Mouse (Mus musculus): ENCODE measurements around the gene Ifnl3. TPM values are rescaled to one million over a fixed set of nuclear protein-coding genes. Genes with fewer than 3 reads are reported as not detected.

Gene Ifnl3
- polyA plus RNA-seq, 1 experiment from 2014 or later = not detected

GRCm38 (mm10) chr7:28570982-28571682 is 48.5 kb downstream of the Ifnl3 start:
- 27% methylated on average over 5 of the region's 5 CpGs for WGBS
- peak overlapping the region; percentile 96 for H3K27ac ChIP-seq (ENCODE audit: low read length)

GRCm38 (mm10) chr7:28572689-28573088 is 50.1 kb downstream of the Ifnl3 start:
- peaks cover 11% of the 10 kb centered on the region for H3K36me3 ChIP-seq (ENCODE audit: insufficient read depth, low read length)
- peaks cover 73% of the 10 kb centered on the region for H3K4me1 ChIP-seq (ENCODE audit: insufficient read depth, low read length)
- no peaks in the 10 kb centered on the region for H3K9me3 ChIP-seq (ENCODE audit: low read length)
- peak overlapping the region; percentile 17; the same call in 1 of the 2 replicates for H3K9ac ChIP-seq (replicated peaks; ENCODE audit: low read length)
- peak overlapping the region; percentile 61 for H3K27ac ChIP-seq (ENCODE audit: low read length)
- no peak overlapping the region for H3K4me3 ChIP-seq (ENCODE audit: low read length)
- H3K4me2 ChIP-seq (replicated peaks; ENCODE audit: low read depth, low read length) = no peak overlapping the region
- WGBS = 65% methylated on average over 5 of the region's 5 CpGs
- ATAC-seq (ENCODE audit: low FRiP score, low TSS enrichment) = 0 out of 2 replicates have a peak, but pooled peaks have one; percentile 8
- no peaks in the 10 kb centered on the region for H3K27me3 ChIP-seq (ENCODE audit: insufficient read depth, low read length)

More at GRCm38 (mm10) chr7:28570982-28571682, 48.5 kb downstream of the Ifnl3 start:
- H3K4me3 ChIP-seq (ENCODE audit: low read length) = no peak overlapping the region
- peak overlapping the region; percentile 44 for H3K9ac ChIP-seq (replicated peaks; ENCODE audit: low read length)
- peak overlapping the region; percentile 24 for H3K4me2 ChIP-seq (replicated peaks; ENCODE audit: low read depth, low read length)
- no peaks in the 10 kb centered on the region for H3K9me3 ChIP-seq (ENCODE audit: low read length)
- H3K27me3 ChIP-seq (ENCODE audit: insufficient read depth, low read length) = no peaks in the 10 kb centered on the region
- no peak for ATAC-seq (ENCODE audit: low FRiP score, low TSS enrichment)
- peaks cover 26% of the 10 kb centered on the region for H3K36me3 ChIP-seq (ENCODE audit: insufficient read depth, low read length)
- peaks cover 57% of the 10 kb centered on the region for H3K4me1 ChIP-seq (ENCODE audit: insufficient read depth, low read length)

- no peak overlapping the region for H3K4me2 ChIP-seq (replicated peaks; ENCODE audit: low read depth, low read length)
- peaks cover 7% of the 10 kb centered on the region; the same call in 1 of the 2 replicates for H3K36me3 ChIP-seq (ENCODE audit: insufficient read depth, low read length)
- no peak overlapping the region for H3K4me3 ChIP-seq (ENCODE audit: low read length)
- no peak overlapping the region for H3K9ac ChIP-seq (replicated peaks; ENCODE audit: low read length)
- H3K9me3 ChIP-seq (ENCODE audit: low read length) = no peaks in the 10 kb centered on the region
- no peaks in the 10 kb centered on the region for H3K27me3 ChIP-seq (ENCODE audit: insufficient read depth, low read length)
- ATAC-seq (ENCODE audit: low FRiP score, low TSS enrichment) = no peak
- H3K4me1 ChIP-seq (ENCODE audit: insufficient read depth, low read length) = peaks cover 78% of the 10 kb centered on the region
- peak overlapping the region; percentile 61 for H3K27ac ChIP-seq (ENCODE audit: low read length)
- 88% methylated on average over 3 of the region's 3 CpGs for WGBS
These were observed 50.6 kb downstream of the Ifnl3 start for GRCm38 (mm10) chr7:28573236-28573635.

Small RNA genes within 50 kb of the gene (microRNA-seq; reads per million reads assigned to microRNA genes)
- gene Mir7049 = 0.63 reads per million

Other genes starting within 250 kb of the Ifnl3 start
- 9.2 and 9.9 TPM in 2 replicates for gene Eid2b, start 245.1 kb upstream of the Ifnl3 start, polyA plus RNA-seq (2015; fragmentation: Nextera tagmentation; extraction: Ambion mirVana)
- 0.41 and 0.74 TPM in 2 replicates for gene Selenov, start 231.7 kb upstream of the Ifnl3 start, polyA plus RNA-seq (2015; fragmentation: Nextera tagmentation; extraction: Ambion mirVana)
- 0.50 and 0.68 TPM in 2 replicates for gene Dll3, start 220.6 kb upstream of the Ifnl3 start, polyA plus RNA-seq (2015; fragmentation: Nextera tagmentation; extraction: Ambion mirVana)
- gene Timm50, start 210.8 kb upstream of the Ifnl3 start, polyA plus RNA-seq (2015; fragmentation: Nextera tagmentation; extraction: Ambion mirVana) = 162 and 169 TPM in 2 replicates
- gene Supt5, start 184.1 kb upstream of the Ifnl3 start, polyA plus RNA-seq (2015; fragmentation: Nextera tagmentation; extraction: Ambion mirVana) = 106 and 109 TPM in 2 replicates
- 840 and 918 TPM in 2 replicates for gene Rps16, start 172.2 kb upstream of the Ifnl3 start, polyA plus RNA-seq (2015; fragmentation: Nextera tagmentation; extraction: Ambion mirVana)
- 69.1 and 83.3 TPM in 2 replicates for gene Plekhg2, start 150.2 kb upstream of the Ifnl3 start, polyA plus RNA-seq (2015; fragmentation: Nextera tagmentation; extraction: Ambion mirVana)
- gene Zfp36, start 142.6 kb upstream of the Ifnl3 start, polyA plus RNA-seq (2015; fragmentation: Nextera tagmentation; extraction: Ambion mirVana) = 16.1 and 18.4 TPM in 2 replicates
- gene Med29, start 130.1 kb upstream of the Ifnl3 start, polyA plus RNA-seq (2015; fragmentation: Nextera tagmentation; extraction: Ambion mirVana) = 52.9 and 55.9 TPM in 2 replicates
- 97.4 and 108 TPM in 2 replicates for gene Paf1, start 129.9 kb upstream of the Ifnl3 start, polyA plus RNA-seq (2015; fragmentation: Nextera tagmentation; extraction: Ambion mirVana)
- 13.6 and 15.5 TPM in 2 replicates for gene Gmfg, start 85.4 kb upstream of the Ifnl3 start, polyA plus RNA-seq (2015; fragmentation: Nextera tagmentation; extraction: Ambion mirVana)
- gene Lrfn1, start 70.9 kb upstream of the Ifnl3 start, polyA plus RNA-seq (2015; fragmentation: Nextera tagmentation; extraction: Ambion mirVana) = 2.2 and 2.8 TPM in 2 replicates
- not detected in 2 replicates for gene Ifnl2, start 12.4 kb upstream of the Ifnl3 start, polyA plus RNA-seq (2015; fragmentation: Nextera tagmentation; extraction: Ambion mirVana)
- gene Sycn, start 18.0 kb downstream of the Ifnl3 start, polyA plus RNA-seq (2015; fragmentation: Nextera tagmentation; extraction: Ambion mirVana) = not detected in 2 replicates
- 0.18 TPM in 1 of 2 replicates, not detected in the other for gene Nccrp1, start 24.4 kb downstream of the Ifnl3 start, polyA plus RNA-seq (2015; fragmentation: Nextera tagmentation; extraction: Ambion mirVana)
- gene Samd4b, start 75.3 kb downstream of the Ifnl3 start, polyA plus RNA-seq (2015; fragmentation: Nextera tagmentation; extraction: Ambion mirVana) = 16.7 and 20.7 TPM in 2 replicates
- 78.4 and 79.6 TPM in 2 replicates for gene Pak4, start 75.3 kb downstream of the Ifnl3 start, polyA plus RNA-seq (2015; fragmentation: Nextera tagmentation; extraction: Ambion mirVana)
- not detected in 2 replicates for gene Acp7, start 108.5 kb downstream of the Ifnl3 start, polyA plus RNA-seq (2015; fragmentation: Nextera tagmentation; extraction: Ambion mirVana)
- 7.0 and 7.2 TPM in 2 replicates for gene Fbxo27, start 170.0 kb downstream of the Ifnl3 start, polyA plus RNA-seq (2015; fragmentation: Nextera tagmentation; extraction: Ambion mirVana)
- gene Fbxo17, start 194.0 kb downstream of the Ifnl3 start, polyA plus RNA-seq (2015; fragmentation: Nextera tagmentation; extraction: Ambion mirVana) = 9.4 and 9.9 TPM in 2 replicates
- gene Mrps12, start 219.0 kb downstream of the Ifnl3 start, polyA plus RNA-seq (2015; fragmentation: Nextera tagmentation; extraction: Ambion mirVana) = 141 and 143 TPM in 2 replicates
- 32.8 and 34.2 TPM in 2 replicates for gene Sars2, start 219.2 kb downstream of the Ifnl3 start, polyA plus RNA-seq (2015; fragmentation: Nextera tagmentation; extraction: Ambion mirVana)
- gene Ccer2, start 233.3 kb downstream of the Ifnl3 start, polyA plus RNA-seq (2015; fragmentation: Nextera tagmentation; extraction: Ambion mirVana) = not detected in 2 replicates
- gene Sirt2, start 243.9 kb downstream of the Ifnl3 start, polyA plus RNA-seq (2015; fragmentation: Nextera tagmentation; extraction: Ambion mirVana) = 67.3 and 75.0 TPM in 2 replicates
- 48.5 and 53.2 TPM in 2 replicates for gene Nfkbib, start 244.7 kb downstream of the Ifnl3 start, polyA plus RNA-seq (2015; fragmentation: Nextera tagmentation; extraction: Ambion mirVana)

Data from kidney, embryonic 16.5 days (tissue).